Mouse (Mus musculus): ENCODE data around the gene Srd5a1.

DNA sequence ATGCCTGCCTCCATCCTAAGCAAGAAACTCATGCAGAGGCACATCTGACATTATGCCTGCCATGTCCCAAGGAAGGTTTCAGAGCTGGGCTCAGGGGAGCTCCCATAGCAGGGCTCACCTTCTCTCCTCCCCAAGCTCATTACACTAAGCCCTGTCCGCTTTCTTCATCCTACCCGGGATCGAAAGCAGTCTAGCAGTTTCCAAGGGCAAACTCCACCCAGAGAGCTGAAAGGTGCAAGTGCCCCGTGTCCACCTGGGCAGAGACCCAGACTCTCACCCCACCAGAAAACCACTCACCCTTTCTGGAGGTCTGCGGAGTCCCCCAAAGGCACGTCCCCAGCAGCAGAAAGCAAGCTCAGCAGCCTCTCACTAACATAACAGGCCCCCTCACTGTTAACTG, 80.3 kb downstream of the Srd5a1 start:
- TF ChIP-seq CTCF (IDR thresholded peaks at IDR 0.05; ENCODE audit: borderline replicate concordance, insufficient read depth, low read length), result no peak
- TF ChIP-seq POLR2A (IDR thresholded peaks at IDR 0.05; ENCODE audit: low read depth, low read length), result no peak
